Mouse (Mus musculus) monocyte, adult 2 months (primary cell): ENCODE results near the gene Ctsll3.

Source experiments
- DNase-seq, 2 experiments: peaks; one replicate each; pipeline ENCODE4 v3.0.0; 2022; ENCODE audit warnings: low spot score in 2 of 2, low read depth in 1 of 2

Gene Ctsll3

DNA sequence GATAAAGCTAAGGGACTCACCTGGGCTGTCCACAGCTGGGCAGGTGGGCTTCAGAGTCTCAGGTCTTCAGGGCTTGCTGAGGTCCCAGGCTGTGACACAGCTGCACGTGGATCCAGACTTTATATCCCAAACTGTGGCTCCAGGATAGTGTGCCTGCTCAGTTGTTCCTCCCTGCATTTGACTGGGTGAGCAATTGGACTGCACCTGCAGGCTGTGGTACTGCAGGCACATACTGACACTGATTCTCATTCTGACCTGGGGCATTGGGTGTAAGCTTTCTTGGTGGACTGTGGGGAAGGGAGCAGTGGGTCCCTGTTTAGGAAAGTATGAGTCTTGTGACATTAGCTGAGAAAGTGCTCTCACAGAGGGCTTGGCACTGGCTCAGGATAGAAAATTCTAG is at the start of gene Ctsll3:
Ctsll3 (minus strand) TSS at position 101 of the 400 bp plus-strand sequence.
- DNase-seq, result no peak

DNA sequence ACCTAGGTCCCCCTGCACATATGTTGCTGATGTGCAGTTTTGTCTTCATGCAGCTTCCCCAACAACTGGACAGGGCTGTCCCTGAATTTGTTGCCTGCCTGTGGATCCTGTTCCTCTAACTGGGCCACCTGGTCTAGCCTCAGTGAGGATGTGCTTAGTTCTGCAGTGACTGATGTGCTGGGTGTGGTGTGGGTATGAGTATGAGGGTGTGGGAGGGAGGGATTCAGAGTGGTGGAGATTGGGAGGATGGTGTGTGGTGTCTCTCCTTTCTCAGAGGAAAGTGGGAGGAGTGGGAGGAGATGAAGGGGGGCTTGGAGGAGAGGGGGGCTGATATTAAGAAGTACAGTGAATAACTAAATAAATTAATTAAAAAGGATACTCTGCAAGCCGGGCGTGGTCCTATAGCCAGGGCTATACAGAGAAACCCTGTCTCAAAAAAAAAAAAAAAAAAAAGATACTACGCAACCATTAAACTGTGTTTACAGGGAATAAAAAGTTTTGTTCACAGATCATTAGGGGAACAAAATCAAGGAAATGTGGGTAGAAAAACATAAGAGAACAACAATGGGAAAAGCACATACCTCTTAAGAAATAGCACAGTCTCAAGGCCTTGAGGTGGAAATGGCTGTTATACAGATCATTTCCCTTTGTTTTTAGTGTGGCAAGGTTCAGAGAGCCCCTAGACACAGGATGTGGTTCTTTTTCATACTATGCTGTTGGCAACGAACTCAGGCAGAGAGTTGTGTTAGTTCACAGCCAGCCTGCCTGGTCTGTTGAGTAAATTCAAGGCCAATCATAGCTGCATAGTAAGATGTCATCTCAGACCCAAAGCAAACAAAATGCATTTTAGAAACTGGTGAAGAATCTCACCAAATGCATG is 45.8 kb upstream of the Ctsll3 start:
- DNase-seq, result no peak

DNA sequence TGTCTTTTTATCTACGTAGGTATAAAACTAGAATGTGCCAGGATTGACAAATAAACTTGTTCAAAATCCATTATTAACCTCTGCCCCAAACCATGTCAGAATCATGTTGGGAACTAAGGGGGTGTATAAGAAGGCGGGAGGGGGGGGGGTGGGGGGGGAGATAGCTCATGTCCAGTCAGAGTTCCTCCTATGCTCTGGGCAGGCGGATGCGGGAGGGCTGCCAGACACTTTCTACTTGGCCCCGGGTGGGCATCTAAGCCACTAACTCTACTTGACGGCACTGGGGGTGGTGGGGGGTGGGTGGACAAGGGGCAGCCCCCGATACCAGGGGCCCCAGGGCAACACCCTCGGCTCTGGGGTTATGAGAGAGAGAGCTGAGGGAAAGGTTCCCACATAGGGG is 40.5 kb upstream of the Ctsll3 start:
- no peak for DNase-seq

- DNase-seq, result no peak
Measured at GRCm38 (mm10) chr13:60842703-60843102, 40.1 kb upstream of the Ctsll3 start.

DNA sequence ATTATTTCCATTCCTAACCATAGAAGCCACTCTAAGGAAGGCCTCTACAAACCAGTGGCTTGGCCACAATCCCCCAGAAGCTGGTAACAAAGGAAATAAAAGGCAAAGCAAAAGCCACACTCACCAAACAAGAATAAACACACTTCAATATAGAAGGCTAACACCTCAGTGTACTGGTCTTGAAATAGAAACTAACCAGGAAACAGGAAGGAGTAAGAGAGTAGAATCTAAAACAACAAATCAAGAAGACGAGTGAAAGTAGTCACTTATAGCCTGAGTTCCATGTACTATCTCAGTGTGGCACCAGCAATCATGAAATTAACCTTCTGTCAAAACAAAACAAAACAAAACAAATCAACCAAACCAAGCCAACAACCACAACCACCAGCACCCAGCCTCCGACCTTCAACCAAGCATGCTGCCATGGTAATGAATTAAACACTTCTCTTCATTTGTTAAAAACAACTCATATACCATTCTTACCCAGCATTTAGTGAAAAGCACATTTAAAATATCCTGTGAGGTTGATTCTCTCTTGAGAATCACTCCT is 36.8 kb upstream of the Ctsll3 start:
- DNase-seq, result no peak

DNA sequence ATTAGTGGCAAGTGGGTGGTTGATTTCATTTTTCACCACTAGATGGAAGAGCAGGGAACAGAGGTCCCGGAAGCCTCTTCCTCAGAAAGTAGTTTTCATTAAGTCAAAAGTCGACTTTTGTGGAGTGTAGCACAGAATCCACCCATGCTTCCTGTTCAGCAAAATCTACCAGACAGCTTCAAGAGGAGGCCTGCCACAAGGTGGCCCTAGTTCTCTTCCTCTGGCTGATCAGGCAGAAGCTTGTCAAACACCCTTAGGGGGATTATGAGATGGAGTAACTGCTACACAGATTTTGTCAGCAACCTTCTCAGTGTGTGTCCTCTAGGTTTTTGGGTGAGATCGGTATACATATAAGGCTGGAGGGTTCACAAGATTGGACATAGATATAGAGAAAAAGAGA is 23.4 kb upstream of the Ctsll3 start:
- DNase-seq, result no peak

DNA sequence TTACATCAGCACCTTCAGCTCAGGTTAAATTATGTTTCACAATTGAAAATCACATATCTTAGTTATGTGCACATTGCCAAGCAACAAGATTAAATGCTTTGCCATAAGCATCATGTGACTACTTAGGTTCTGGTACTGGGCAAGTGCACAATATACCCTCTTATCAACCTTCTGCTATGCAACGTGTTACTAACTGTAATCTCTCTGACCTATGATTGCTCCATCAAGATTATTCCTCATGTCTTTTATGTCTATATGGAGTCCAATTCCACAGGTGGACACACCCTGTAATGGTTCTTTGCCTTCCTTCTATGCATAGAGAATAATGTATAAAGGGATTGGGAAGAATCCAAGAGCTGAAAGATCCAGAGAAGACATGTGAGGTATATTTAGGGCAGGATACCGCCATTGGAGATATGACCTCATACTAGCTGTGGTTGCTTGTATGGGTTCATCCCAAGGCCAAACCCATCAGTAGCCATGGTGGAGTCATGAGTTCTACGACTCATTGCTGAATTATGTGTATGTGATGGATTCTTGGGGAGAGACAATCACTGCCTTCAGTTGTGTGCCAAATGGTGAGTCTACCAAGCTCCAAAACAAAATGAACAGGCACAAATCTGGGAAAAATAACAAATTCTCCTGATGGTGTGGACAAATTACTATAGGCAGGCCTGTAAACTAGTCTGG is 18.0 kb upstream of the Ctsll3 start:
- DNase-seq, result no peak

DNA sequence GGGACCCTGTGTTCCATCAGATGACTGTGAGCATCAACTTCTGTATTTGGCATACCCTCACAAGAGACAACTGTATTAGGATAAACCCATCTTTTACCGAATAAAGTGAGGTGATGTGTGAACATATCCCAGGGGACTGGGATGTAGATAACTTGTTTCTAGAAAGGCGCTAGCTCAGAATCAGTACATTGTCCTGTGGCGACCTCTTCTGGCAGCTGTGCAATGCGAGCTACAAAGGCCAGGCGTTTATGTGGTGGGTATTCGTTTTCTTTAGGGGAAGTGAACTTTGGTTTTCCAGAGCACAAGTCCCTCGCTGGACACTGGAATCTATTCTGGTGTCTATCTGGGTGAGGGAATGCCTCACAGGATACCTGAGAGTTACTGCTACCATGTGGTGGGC is 16.8 kb upstream of the Ctsll3 start:
- no peak for DNase-seq

DNA sequence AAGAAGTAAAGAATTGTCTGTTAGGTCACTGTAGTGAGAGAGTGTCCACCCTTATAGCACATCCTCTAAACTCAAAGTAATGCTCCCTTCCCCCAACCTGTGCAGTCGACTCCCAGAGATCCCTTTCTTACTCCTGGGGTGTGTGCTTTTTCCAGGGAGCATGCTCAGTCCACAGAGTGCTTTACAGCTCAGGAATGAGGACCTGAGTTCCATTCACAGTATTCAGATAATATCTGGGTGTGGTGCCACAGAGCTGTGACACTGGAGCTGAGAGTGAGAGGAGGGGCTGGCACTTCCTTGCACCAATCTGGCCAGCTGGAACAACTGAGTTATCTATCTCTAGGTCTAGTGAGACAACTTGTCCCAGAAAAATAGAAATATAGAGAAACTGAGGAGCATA is 11.1 kb upstream of the Ctsll3 start:
- DNase-seq, result no peak

- DNase-seq, result no peak
Measured at GRCm38 (mm10) chr13:60812768-60813167, 10.1 kb upstream of the Ctsll3 start.

DNA sequence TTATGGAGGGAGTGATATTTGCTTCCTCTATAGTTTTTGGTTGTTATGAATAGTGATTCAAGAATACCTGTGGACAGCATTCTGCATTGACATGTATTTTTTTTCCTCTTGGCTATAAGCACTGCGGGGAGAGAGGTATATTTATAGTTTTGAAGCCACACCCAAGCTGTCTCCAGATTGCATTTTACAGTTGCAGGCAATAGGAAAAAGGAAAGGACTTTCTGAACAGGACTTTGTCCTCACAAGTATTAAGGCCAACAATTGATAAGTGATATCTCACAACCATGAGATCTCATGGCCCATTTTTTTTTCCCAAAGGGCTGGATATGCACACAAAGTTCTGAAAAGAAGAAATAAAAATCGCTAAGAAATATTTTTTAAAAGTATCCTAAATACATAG is 7.0 kb upstream of the Ctsll3 start:
- no peak for DNase-seq

GRCm38 (mm10) chr13:60789466-60789865 is 13.2 kb downstream of the Ctsll3 start:
- no peak for DNase-seq

DNA sequence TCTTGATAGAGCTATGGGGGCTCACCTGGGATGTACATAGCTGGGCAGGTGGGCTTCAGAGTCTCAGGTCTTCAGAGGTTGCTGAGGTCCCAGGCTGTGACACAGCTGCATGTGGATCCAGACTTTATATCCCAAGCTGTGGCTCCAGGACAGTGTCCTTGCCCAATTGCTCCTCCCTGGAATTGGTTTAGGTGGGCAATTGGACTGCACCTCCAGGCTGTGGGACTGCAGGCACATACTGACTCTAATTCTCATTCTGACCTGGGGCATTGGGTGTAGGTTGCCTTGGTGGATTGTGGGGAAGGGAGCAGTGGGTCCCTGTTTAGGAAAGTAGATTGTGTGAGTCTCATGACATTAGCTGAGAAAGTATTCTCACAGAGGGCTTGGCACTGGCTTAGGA is 16.4 kb downstream of the Ctsll3 start, which contains the start of gene BC051665:
BC051665 (minus strand) TSS at position 101 of the 400 bp plus-strand sequence.
- no peak for DNase-seq

DNA sequence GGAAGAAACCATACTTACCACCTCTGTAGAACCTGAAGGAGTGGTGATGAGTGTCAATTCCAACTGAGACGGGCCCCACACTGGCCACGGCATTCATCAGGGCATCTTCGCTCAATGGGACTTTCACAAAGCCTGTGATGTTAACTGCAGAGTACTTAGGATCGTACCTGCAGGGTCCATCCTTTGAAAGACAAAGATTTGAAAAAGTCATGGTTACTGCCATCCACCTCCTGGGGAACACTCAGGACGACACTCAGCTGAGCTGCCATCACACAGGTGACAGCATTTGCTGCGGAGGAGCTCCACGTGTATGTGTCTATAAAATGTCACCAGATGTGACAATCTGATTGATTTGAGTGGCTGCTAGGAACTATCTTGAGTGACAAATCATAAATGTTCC is 19.3 kb downstream of the Ctsll3 start:
- DNase-seq, result no peak

DNA sequence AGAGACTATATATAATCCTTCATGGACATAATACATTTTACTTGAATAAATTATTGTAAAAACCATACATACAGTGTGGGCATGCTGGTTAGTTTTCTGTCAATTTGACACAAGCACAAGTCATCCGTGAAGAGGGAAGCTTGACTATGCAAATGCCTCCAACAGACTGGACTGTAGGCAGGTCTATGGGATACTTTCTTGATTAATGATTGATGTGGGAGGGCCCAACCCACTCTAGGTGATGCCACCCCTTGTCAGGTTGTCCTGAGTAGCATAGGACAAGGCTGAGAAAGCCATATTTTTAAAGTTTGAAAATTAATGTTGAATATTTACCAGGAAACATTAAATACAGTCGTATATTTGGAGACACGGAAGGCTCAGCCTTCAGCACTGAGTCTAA is 22.1 kb downstream of the Ctsll3 start:
- no peak for DNase-seq

- no peak for DNase-seq
Measured at GRCm38 (mm10) chr13:60761161-60761560, 41.5 kb downstream of the Ctsll3 start.

DNA sequence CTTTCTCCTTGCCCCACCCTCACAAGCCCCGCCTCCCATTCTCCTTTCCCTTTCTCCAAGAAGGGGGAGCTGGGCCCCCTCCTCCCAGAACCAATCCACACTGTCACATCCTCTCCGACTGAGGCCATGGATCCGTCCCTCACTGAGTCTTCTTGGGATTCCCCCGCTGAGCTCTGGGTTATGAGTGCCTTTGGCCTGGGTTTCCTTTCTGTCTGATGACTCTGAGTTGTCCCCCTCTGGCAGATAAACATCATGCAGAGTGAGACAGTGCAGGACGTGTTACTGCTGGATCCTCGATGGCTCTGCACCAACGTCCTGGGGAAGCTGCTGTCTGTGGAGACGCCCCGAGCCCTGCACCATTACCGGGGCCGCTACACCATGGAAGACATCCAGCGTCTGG is 42.3 kb downstream of the Ctsll3 start:
- no peak for DNase-seq

DNA sequence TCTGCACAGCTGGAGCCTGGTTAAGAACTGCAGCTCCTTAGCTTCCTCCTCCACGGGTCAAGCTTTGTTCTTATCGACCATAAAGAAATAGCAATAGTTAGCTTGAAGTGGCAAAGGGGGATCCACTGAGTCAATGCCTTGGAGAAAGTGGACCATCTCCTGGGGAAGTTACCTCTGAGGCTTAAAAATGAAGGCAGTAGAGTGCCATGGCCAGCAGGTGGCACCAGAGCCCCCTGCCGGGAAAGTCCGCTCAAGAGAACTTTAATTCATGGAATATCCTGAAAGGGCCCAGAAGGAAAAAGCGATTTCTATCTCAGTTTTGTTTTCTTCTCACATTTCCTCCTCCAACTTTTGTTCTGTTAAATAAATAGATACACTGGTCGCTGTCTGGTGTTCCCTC is 43.5 kb downstream of the Ctsll3 start:
- no peak for DNase-seq

- no peak for DNase-seq
Measured at GRCm38 (mm10) chr13:60757292-60757691, 45.4 kb downstream of the Ctsll3 start.

DNA sequence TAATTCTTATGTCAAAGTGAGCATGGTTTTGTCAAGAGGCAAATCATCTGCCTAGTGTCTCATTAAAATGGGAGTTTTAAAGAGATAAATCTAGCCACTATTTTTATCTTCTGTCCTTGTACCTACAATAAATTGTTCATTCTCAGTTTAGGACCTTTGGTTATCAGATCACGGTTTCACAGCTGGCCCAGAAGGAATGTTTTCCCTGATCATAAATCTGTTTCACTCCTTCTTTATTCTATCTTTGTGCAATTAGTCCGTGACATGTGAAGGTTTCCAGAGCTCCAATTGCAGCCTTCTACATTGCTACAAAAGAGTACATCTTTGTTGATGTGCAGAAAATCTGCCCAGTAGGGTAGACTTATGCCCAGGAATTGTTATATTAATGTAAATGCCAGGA is 47.4 kb downstream of the Ctsll3 start:
- DNase-seq, result no peak

DNA sequence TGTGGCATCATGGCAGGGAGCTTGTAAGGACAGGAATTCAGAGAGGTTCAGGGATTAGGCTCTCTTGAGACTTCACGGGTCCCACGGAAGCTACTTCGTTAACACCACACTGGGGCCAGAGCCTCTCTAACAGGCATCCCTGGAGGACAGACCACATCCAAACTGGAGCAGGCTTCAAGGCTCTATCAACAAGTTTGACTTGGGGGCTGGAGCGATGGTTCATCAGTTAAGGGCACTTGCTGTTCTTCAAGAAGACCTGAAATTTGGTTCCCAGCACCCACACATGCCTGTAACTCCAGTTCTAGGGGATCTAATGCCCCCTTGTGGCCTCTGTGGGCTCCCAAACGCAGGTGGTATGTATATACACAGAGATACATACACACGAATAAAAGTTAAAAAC is 49.4 kb downstream of the Ctsll3 start:
- no peak for DNase-seq

DNA sequence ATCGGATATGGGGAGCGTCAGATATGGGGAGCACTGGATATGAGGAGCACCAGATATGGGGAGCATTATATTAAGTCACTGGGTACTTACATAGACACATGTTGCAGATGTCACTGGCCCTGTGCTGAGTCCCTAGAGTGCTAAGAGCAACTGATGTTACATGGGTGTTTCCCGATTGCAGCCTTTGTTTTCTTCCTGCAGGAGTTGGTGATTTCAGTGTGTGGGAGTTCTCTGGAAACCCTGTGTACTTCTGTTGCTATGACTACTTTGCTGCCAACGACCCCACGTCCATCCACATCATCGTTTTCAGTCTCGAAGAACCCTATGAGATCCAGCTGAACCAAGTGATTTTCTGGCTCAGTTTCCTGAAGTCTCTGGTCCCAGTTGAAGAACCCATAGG is 51.7 kb downstream of the Ctsll3 start:
- DNase-seq, result no peak
